Mouse (Mus musculus): Measurements from ENCODE around the gene Nup50.

Gene Nup50

DNA sequence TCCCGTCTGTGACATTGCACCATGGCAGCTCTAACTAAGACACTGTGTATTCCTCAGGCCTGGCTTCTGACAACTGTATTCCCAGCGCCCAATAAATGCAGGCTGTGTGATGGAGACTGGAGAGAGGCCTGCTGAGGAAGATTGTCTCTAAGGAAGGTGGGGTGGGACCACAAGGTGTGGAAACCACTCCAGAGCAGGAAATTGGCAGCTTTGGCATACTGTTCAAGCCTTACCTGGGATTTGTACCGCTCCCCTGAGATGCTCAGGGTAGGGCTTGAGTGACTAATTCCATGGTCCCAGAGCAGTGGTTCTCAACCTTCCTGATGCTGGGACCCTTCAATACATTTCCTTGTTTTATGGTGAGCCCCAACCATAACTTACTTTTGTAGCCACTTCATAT is 65.9 kb downstream of the Nup50 start:
- ATAC-seq (ENCODE audit: low TSS enrichment) = no peak

DNA sequence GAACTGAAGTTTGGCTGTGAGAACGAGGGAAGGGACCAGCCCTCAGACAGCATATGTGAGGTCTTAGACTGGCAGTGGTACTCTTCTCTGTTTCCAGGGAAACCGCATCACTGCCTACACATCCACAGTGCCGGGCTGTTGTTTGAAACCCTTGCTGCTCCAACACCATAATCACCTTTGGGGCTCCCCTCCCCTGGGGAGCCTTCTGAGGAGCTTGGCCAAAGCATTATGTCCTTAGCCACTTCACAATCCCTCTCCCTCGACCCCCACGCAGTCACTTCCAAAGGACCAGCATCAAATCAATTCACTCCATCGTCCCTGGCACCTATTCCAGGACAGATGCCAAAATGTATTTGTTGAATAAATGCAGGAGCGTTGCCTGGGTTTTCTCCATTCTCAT is 66.6 kb downstream of the Nup50 start:
- no peak; the same call in 1 of the 2 replicates for ATAC-seq (ENCODE audit: low TSS enrichment)
